9 mouse cellular contexts compared by ENCODE assay signal in genomic region chr19:18687556-18687955, GRCm38 (mm10). TPM values are rescaled to one million over a fixed set of nuclear protein-coding genes. Genes with fewer than 3 reads are reported as not detected.
DNase-seq lines count a peak whose midpoint lies in the region; ATAC-seq lines count a peak whose summit lies in the region.
"Had no signal": no experiment of that assay in that cellular context is flagged by ENCODE, and none has a peak within 500 bp of the region (broad histone marks: within the 10 kb centered on the region; RNA-seq: fewer than 3 reads in every experiment).

No protein-coding gene starts in this region.

- no peak overlapping the region for H3K4me2 ChIP-seq in liver, embryonic 11.5 days
- H3K4me2 ChIP-seq: neural tube, embryonic 13.5 days had no signal

- no peak overlapping the region for H3K27ac ChIP-seq in liver, embryonic 11.5 days (ENCODE audit: low read depth, low read length)
- H3K27ac ChIP-seq: neural tube, embryonic 13.5 days had no signal

- H3K36me3 ChIP-seq in liver, embryonic 11.5 days (ENCODE audit: control insufficient read depth, insufficient read depth, low read length) = no peaks in the 10 kb centered on the region

- H3K4me3 ChIP-seq in liver, embryonic 11.5 days (ENCODE audit: low read depth, low read length) = no peak overlapping the region
- H3K4me3 ChIP-seq: neural tube, embryonic 13.5 days had no signal

- peaks cover 7% of the 10 kb centered on the region for H3K4me1 ChIP-seq in liver, embryonic 11.5 days (replicated peaks; ENCODE audit: control insufficient read depth, insufficient read depth, low read length)
- H3K4me1 ChIP-seq: neural tube, embryonic 13.5 days had no signal

- no peaks in the 10 kb centered on the region for H3K9me3 ChIP-seq in liver, embryonic 11.5 days (ENCODE audit: control insufficient read depth, low read length)
- H3K9me3 ChIP-seq: neural tube, embryonic 13.5 days had no signal

- peak; percentile 60 for DNase-seq in adrenal gland, postnatal 10 days
- no peak for DNase-seq in adrenal gland, adult 8-10 months
- DNase-seq in liver = peak; percentile 68
- DNase-seq in liver, embryonic 11.5 days (ENCODE audit: low spot score) = no peak
- peak; percentile 29 for DNase-seq in cerebellum, adult 9-11 months
- peak; percentile 47 for DNase-seq in heart, postnatal 4 days
- DNase-seq in lung, postnatal 36 days = peak; percentile 76
- no peak for DNase-seq in adrenal gland, postnatal 4 days (ENCODE audit: low spot score in 2 of 2)

- H3K9ac ChIP-seq in liver, embryonic 11.5 days (ENCODE audit: low read depth, low read length) = no peak overlapping the region
- H3K9ac ChIP-seq: neural tube, embryonic 13.5 days had no signal

- ATAC-seq in liver, embryonic 11.5 days (replicated peaks; ENCODE audit: low FRiP score) = no peak

- no peaks in the 10 kb centered on the region for H3K27me3 ChIP-seq in liver, embryonic 11.5 days (replicated peaks; ENCODE audit: control insufficient read depth, insufficient read depth, low read length)
- H3K27me3 ChIP-seq: neural tube, embryonic 13.5 days had no signal

- WGBS in liver, embryonic 11.5 days = 68% methylated on average over 3 of the region's 3 CpGs

RNA-seq across cellular contexts. Expression of gene Carnmt1, which starts 17.0 kb away (rescaled TPM):
- 10 to 100 TPM; 16.7 to 19.4 TPM for total RNA-seq in adrenal gland, postnatal 10 days (2021)
- 10 to 100 TPM; 19.0 to 23.3 (median 22.1) TPM for total RNA-seq in adrenal gland, adult 8-10 months (2022)
- polyA plus RNA-seq in liver, embryonic 11.5 days (2014; fragmentation: Nextera tagmentation; extraction: Ambion mirVana) = 44.7 and 45.1 TPM in 2 replicates
- total RNA-seq in heart, postnatal 4 days (2021) = 10 to 100 TPM; 19.0 to 21.6 TPM
- total RNA-seq in adrenal gland, postnatal 4 days (2021) = 10 to 100 TPM; 17.3 to 19.1 TPM

RNA-seq across cellular contexts. Expression of gene D030056L22Rik, which starts 25.4 kb away (rescaled TPM):
- total RNA-seq in adrenal gland, postnatal 10 days (2021) = 10 to 100 TPM; 12.7 to 13.0 TPM
- 10 to 100 TPM; 12.0 to 14.0 (median 13.0) TPM for total RNA-seq in adrenal gland, adult 8-10 months (2022)
- 53.3 and 56.5 TPM in 2 replicates for polyA plus RNA-seq in liver, embryonic 11.5 days (2014; fragmentation: Nextera tagmentation; extraction: Ambion mirVana)
- 10 to 100 TPM; 14.4 to 15.7 TPM for total RNA-seq in heart, postnatal 4 days (2021)
- total RNA-seq in adrenal gland, postnatal 4 days (2021) = 10 to 100 TPM; 13.1 to 14.2 TPM

RNA-seq across cellular contexts. Expression of gene Nmrk1, which starts 55.8 kb away (rescaled TPM):
- 10 to 100 TPM; 11.4 to 12.6 TPM for total RNA-seq in adrenal gland, postnatal 10 days (2021)
- 10 to 100 TPM in 3 of 4 experiments, 1 to 10 TPM in 1; 9.3 to 32.3 (median 16.8) TPM for total RNA-seq in adrenal gland, adult 8-10 months (2022)
- polyA plus RNA-seq in liver, embryonic 11.5 days (2014; fragmentation: Nextera tagmentation; extraction: Ambion mirVana) = 12.4 and 12.5 TPM in 2 replicates
- total RNA-seq in heart, postnatal 4 days (2021) = 1 to 10 TPM; 3.3 to 4.1 TPM
- 10 to 100 TPM; 14.5 to 17.7 TPM for total RNA-seq in adrenal gland, postnatal 4 days (2021)

RNA-seq across cellular contexts. Expression of gene Ostf1, which starts 55.9 kb away (rescaled TPM):
- total RNA-seq in adrenal gland, postnatal 10 days (2021) = 10 to 100 TPM; 90.4 to 91.2 TPM
- total RNA-seq in adrenal gland, adult 8-10 months (2022) = 100 to 1,000 TPM; 100 to 119 (median 114) TPM
- polyA plus RNA-seq in liver, embryonic 11.5 days (2014; fragmentation: Nextera tagmentation; extraction: Ambion mirVana) = 86.8 and 92.2 TPM in 2 replicates
- 10 to 100 TPM; 52.2 to 53.5 TPM for total RNA-seq in heart, postnatal 4 days (2021)
- 10 to 100 TPM; 76.7 to 76.9 TPM for total RNA-seq in adrenal gland, postnatal 4 days (2021)

Comparison
In these comparisons a context has a peak if more than half of its experiments do, and no peak if none do; other contexts are left out.
1. DNase-seq: peak in adrenal gland, postnatal 10 days (single experiment), liver (single experiment), cerebellum, adult 9-11 months (single experiment), heart, postnatal 4 days (single experiment) and lung, postnatal 36 days (single experiment); none in adrenal gland, adult 8-10 months (single experiment), liver, embryonic 11.5 days (single experiment) and adrenal gland, postnatal 4 days (0 of 2).